Mouse (Mus musculus): ENCODE results near the gene Gm21788. TPM values are rescaled to one million over a fixed set of nuclear protein-coding genes. Genes with fewer than 3 reads are reported as not detected.
"Not testable (repeated sequence)": the region's sequence is repeated elsewhere in the genome, so short reads cannot be mapped to it uniquely, and the experiment has no call there.

The Gm21788 gene
- polyA plus RNA-seq (2014; fragmentation: Nextera tagmentation; extraction: Ambion mirVana) = not detected in 2 replicates

DNA sequence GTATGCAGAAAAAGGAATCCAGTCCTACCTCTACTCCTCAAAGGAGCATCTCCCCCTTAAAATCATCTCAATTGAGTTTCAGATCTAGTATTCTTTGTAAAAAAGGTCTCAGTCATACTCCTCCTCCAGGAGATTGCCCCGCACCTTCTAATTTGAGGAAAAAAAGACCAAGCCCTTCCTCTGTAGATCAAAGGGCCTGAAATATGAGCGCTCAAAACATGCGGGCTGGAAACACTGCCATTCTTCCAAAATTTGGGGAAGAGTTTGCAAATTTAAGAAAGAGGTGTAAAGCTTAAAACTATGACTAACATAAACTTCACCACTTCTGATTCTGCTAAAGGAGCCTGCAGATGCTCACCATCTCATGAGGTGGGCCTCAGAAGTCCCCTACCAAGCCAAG lies at the start of gene Gm21788:
Gm21788 (plus strand) TSS at position 301 of the 400 bp plus-strand sequence.
- not testable (repeated sequence) for H3K4me3 ChIP-seq (ENCODE audit: low read depth, low read length); H3K9ac ChIP-seq (replicated peaks; ENCODE audit: low read depth, low read length); H3K27me3 ChIP-seq (ENCODE audit: control insufficient read depth, insufficient read depth, low read length); ATAC-seq (ENCODE audit: low read depth); H3K4me1 ChIP-seq (ENCODE audit: control insufficient read depth, insufficient read depth, low read length); H3K9me3 ChIP-seq (ENCODE audit: control insufficient read depth, low read length); H3K36me3 ChIP-seq (ENCODE audit: control insufficient read depth, insufficient read depth, low read length); H3K4me2 ChIP-seq (ENCODE audit: low read depth, low read length); H3K27ac ChIP-seq (ENCODE audit: low read depth, low read length)
- no CpG with 5 or more reads among the region's 3 CpGs for WGBS

Other genes starting within 250 kb of the Gm21788 start
- gene Gm21244, start 235.7 kb upstream of the Gm21788 start, polyA plus RNA-seq (2014; fragmentation: Nextera tagmentation; extraction: Ambion mirVana) = not detected in 2 replicates
- gene Gm28998, start 151.2 kb upstream of the Gm21788 start, polyA plus RNA-seq (2014; fragmentation: Nextera tagmentation; extraction: Ambion mirVana) = not detected in 2 replicates
- gene Gm20826, start 233.5 kb downstream of the Gm21788 start, polyA plus RNA-seq (2014; fragmentation: Nextera tagmentation; extraction: Ambion mirVana) = 0.04 TPM in 1 of 2 replicates, not detected in the other

Data from neural tube, embryonic 14.5 days (tissue).